Mouse (Mus musculus): ENCODE data around the gene Kdm1a.

Gene Kdm1a

DNA sequence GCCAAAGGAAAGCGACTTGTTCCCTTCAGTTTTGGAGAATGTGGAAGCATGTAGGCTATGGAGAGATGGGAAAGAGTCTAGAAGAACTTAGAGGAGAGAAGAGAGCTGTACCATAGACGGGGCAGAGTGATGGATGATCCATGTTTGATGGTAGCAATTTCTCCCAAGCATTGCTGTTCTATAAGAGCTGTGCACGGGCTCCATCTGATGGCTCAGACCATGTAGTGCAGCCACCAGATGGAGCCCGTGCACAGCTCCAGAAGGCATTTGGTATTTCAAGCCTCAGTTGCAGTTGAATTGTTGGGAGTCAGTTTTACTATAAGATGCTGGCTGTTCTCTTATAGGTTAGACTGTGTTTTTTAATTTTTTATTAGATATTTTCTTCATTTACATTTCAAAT lies 76.1 kb downstream of the Kdm1a start:
- in situ Hi-C loops (cut with MboI, MseI): no loop called here

DNA sequence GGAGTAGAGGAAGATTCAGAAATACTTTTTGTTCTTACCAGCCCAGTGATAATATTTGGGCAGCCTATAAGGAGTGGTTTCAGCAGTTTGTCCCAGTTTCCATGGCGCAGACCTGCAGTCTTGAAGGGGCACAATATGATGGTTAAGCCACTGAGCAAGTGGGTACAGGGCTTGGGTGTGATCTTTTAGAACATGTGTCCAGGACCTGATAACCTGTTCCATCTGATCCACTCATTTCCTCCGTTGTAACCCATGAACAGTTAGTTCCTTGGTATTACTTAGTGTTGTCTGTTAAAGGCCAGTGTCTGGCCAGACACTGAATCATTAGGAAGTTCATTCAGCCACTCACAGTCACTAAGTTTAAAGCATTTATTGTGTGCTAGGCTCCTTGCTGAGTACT lies 78.2 kb downstream of the Kdm1a start:
- in situ Hi-C loops (cut with MboI, MseI): no loop called here

DNA sequence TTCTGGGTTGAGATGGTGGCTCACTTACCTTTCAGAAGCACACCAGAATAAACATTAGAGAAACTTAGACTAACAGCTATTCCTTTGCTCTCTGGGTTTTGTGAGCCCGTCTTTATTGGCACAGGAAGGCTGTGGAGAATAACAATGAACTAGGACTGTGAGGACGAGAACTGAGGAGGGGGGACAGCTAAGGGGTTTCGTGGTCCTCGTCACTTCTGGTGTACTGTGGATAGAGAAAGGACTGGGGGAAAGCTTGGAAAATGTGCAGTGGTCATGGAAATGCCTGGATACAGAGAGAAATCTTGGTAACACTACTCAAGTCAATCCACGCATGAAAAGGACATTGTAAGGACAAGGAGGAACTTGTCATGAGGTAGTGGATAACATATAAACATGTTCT lies 80.6 kb downstream of the Kdm1a start:
- in situ Hi-C loops (cut with MboI, MseI): no loop called here

DNA sequence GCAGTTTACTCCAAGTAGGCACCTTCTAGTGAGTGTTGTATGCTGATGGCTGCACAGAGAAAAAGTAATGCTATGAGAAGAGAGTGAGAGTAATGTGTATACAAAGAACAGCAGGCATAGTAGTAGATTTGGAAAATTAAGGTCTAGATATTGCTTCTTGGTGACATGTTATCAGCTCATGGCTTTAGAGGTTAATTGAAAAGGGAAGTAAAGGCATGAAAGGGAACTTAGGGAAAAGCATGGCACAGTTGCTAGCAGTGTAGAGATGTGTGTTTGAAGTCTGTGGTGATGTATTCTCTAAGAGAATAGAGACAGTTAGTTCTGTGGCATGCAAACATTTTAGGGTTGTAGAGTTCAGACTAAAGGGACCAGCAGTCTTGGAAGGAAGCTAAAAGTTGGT lies 82.7 kb downstream of the Kdm1a start:
- in situ Hi-C loops (cut with MboI, MseI): no loop called here

DNA sequence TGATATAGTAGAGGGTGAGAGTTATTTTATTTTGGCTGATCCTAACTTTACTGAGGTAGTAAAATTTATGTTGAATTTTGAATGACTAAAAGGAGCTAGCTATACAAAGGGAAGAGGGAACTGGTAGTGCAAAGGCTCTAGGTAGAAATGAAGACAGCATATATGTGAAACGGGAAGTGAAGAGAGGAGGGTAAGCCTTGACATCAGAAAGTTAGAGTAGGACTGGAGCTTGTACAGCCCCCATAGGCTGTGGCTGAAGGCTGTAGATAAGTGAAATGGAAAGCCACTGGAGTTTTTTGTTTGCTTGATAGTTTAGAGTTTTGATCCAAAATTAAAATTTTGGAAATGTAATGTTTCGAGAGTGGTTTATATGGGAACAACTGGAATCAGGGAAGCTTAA lies 83.9 kb downstream of the Kdm1a start:
- in situ Hi-C loops (cut with MboI, MseI): no loop called here

DNA sequence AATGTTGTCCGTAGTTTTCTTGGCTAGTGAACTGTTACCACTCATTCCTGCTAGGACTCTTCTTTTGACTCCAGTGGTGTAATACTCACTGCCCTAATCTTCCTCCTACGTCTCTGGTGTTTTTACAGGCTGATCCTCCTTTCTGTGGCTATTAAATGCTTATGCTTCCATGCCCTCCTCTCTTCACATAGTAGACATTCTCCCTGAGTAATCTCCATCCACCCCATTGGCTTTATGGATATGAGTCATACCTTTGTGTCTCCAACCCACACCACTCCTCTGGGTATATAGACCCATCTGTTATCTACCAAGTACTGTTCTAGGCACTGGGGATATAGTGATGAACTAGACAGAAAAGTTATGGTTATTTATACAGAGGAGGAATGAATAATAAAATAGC lies 84.4 kb downstream of the Kdm1a start:
- in situ Hi-C loops (cut with MboI, MseI): no loop called here

DNA sequence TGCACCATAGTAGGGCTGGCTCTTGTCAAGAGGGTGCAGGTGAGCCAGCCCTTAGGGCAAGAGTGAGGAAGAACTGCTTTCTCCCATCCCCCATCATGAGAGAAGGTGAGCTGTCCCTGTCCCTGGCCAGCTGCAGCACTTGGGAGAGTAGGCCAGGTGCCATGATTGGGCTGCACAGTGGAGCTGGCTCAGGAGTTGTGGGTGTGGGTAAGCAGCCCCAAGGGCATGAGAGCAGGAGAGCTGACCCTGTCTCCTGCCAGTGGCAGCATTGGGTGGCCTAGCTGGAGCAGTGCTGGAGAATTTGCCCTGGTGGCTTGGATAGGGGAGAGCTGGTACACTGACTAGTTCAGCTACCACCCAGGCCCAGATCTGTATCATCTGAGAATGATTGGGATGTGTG lies 89.6 kb downstream of the Kdm1a start:
- in situ Hi-C loops (cut with MboI, MseI): loop anchor here (5.0 kb wide), 1 partner anchor 61 kb away; no protein-coding TSS in a partner anchor

DNA sequence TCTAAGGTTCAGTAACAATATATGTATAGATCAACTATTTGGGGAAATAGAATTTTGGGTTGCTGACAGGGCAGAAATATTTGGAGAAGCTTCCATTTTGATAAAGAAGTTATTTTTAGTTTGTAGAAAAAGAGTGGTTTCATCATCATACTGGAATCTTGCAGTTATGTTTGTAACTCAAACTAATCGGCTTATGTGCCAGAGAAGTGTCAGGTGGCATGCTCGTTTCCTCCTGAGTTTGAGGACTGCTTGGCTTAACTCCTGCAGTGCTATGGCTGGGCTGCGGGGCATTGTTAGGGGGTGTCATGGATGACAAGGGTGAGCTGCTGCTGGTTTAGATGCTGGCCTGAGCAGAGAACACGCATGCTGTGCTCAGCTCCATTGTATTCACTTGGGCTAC lies 90.8 kb downstream of the Kdm1a start:
- in situ Hi-C loops (cut with MboI, MseI): loop anchor here (5.0 kb wide), 1 partner anchor 59 kb away; no protein-coding TSS in a partner anchor

DNA sequence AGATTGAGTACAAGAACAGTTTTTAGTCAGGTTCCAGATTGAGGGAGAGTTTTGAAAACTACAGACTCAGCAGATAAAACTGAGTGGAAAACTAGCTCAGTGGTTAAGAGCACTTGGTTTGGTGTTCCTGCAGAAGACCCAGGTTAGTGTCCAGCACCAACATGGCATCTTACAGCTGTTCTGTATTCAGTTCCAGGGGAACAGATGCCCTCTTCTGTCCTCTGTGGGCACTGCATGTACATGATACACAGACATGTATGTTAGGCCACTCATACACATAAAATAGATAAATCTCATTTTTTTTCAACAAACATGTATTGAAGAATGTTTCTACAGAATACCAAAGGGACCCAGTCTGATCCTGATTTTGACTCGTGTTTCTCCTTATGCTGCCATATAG lies 92.7 kb downstream of the Kdm1a start:
- in situ Hi-C loops (cut with MboI, MseI): loop anchor here (5.0 kb wide), 1 partner anchor 58 kb away; no protein-coding TSS in a partner anchor

DNA sequence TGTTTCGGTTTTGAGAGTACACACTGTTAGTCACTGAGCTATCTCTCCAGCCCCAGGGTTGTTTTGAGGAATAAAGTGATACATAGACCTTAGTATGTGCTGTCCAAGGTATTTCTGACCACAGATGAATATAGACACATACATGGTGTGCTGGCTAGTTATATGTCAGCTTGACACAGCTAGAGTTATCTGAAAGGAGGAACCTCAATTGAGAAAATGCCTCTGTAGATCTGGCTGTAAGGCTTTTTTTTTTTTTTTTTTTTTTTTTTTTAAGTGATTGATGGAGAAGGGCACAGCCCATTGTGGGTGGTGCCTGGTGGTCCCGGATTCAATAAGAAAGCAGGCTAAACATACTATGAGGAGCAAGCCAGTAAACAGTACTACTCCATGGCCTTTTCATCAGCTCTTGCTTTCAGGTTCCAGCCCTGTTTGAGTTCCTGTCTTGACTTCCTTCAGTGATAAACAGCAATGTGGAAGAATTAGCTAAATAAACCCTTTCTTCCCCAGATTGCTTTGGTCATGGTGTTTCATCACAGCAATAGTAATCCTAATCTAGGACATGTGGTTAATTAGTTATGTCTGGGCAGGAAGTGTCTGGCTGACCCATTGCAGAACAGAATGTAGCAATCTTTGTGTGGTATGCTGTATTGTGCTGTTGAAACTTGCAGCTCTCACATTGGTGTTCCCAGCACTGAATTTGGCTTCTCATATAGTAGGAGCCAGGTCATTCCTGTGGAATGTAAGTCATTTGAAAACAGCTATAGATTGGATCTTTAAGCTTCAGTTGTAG lies 96.9 kb downstream of the Kdm1a start:
- in situ Hi-C loops (cut with MboI, MseI): no loop called here

Data from T-helper 2 cell (primary cell).